ENCODE assay signal across 8 mouse cellular contexts in genomic region chr1:74396456-74397222, GRCm38 (mm10). TPM values are rescaled to one million over a fixed set of nuclear protein-coding genes. Genes with fewer than 3 reads are reported as not detected.
DNase-seq lines count a peak whose midpoint lies in the region; ATAC-seq and TF ChIP-seq lines count a peak whose summit lies in the region.
"Not testable (repeated sequence)": the region's sequence is repeated elsewhere in the genome, so short reads cannot be mapped to it uniquely, and the experiment has no call there.

No protein-coding gene starts in this region.

- H3K27me3 ChIP-seq in G1E (ENCODE audit: insufficient read depth, low read length); embryonic facial prominence, embryonic 10.5 days (replicated peaks; ENCODE audit: low read depth, poor library complexity, severe bottlenecking); hindbrain, embryonic 13.5 days; kidney, embryonic 16.5 days (ENCODE audit: insufficient read depth, low read length); liver, embryonic 15.5 days; midbrain, embryonic 12.5 days; small intestine, adult 2 months (ENCODE audit: control insufficient read depth, insufficient read depth, low read length): not testable (repeated sequence)

- TF ChIP-seq CTCF in G1E (IDR thresholded peaks at IDR 0.05; ENCODE audit: low read depth, low read length); gastrocnemius, adult 2 months (IDR thresholded peaks at IDR 0.05); small intestine, adult 2 months (IDR thresholded peaks at IDR 0.05; ENCODE audit: extremely low read depth, insufficient read length, insufficient replicate concordance, low read depth, low read length): not testable (repeated sequence)

- peaks cover 30% of the 10 kb centered on the region for H3K36me3 ChIP-seq in G1E (replicated peaks)
- peaks cover 30% of the 10 kb centered on the region for H3K36me3 ChIP-seq in embryonic facial prominence, embryonic 10.5 days (replicated peaks)
- H3K36me3 ChIP-seq in hindbrain, embryonic 13.5 days: peaks cover 18% of the 10 kb centered on the region
- H3K36me3 ChIP-seq in kidney, embryonic 16.5 days (ENCODE audit: insufficient read depth, low read length): peaks cover 22% of the 10 kb centered on the region
- H3K36me3 ChIP-seq in liver, embryonic 15.5 days (replicated peaks): peaks cover 25% of the 10 kb centered on the region
- peaks cover 19% of the 10 kb centered on the region for H3K36me3 ChIP-seq in midbrain, embryonic 12.5 days
- H3K36me3 ChIP-seq in small intestine, adult 2 months (ENCODE audit: control insufficient read depth, insufficient read depth, low read length): peaks cover 18% of the 10 kb centered on the region

- H3K27ac ChIP-seq in embryonic facial prominence, embryonic 10.5 days (replicated peaks): peak overlapping the region; percentile 89
- peak overlapping the region; percentile 92 for H3K27ac ChIP-seq in gastrocnemius, adult 2 months
- H3K27ac ChIP-seq in hindbrain, embryonic 13.5 days: peak overlapping the region; percentile 35; the same call in 1 of the 2 replicates
- peak overlapping the region; percentile 89 for H3K27ac ChIP-seq in kidney, embryonic 16.5 days (ENCODE audit: low read length)
- H3K27ac ChIP-seq in liver, embryonic 15.5 days (replicated peaks): peak overlapping the region; percentile 92
- peak overlapping the region; percentile 73 for H3K27ac ChIP-seq in midbrain, embryonic 12.5 days (replicated peaks)
- H3K27ac ChIP-seq in small intestine, adult 2 months (ENCODE audit: insufficient read depth, low read depth, low read length): peak overlapping the region; percentile 83

- ATAC-seq in G1E (ENCODE audit: extremely low read depth, insufficient number of reproducible peaks, low FRiP score, poor library complexity, severe bottlenecking): peak; percentile 11; the same call in 1 of the 2 replicates
- ATAC-seq in hindbrain, embryonic 13.5 days (ENCODE audit: low FRiP score); kidney, embryonic 16.5 days (ENCODE audit: low FRiP score, low TSS enrichment); liver, embryonic 15.5 days (ENCODE audit: insufficient read depth); midbrain, embryonic 12.5 days (ENCODE audit: low FRiP score, low read depth): not testable (repeated sequence)

- not testable (repeated sequence) for TF ChIP-seq POLR2A in small intestine, adult 2 months (IDR thresholded peaks at IDR 0.05; ENCODE audit: low read depth, low read length)

- H3K9me3 ChIP-seq in G1E (replicated peaks); embryonic facial prominence, embryonic 10.5 days; hindbrain, embryonic 13.5 days; kidney, embryonic 16.5 days (ENCODE audit: low read length); liver, embryonic 15.5 days (replicated peaks); midbrain, embryonic 12.5 days: not testable (repeated sequence)

- H3K4me3 ChIP-seq in G1E (ENCODE audit: low read depth, low read length): peak overlapping the region; percentile 69; the same call in 1 of the 2 replicates
- H3K4me3 ChIP-seq in embryonic facial prominence, embryonic 10.5 days: peak overlapping the region; percentile 63
- peak overlapping the region; percentile 78 for H3K4me3 ChIP-seq in gastrocnemius, adult 2 months
- peak overlapping the region; percentile 43 for H3K4me3 ChIP-seq in hindbrain, embryonic 13.5 days
- peak overlapping the region; percentile 35 for H3K4me3 ChIP-seq in kidney, embryonic 16.5 days (ENCODE audit: low read length)
- H3K4me3 ChIP-seq in liver, embryonic 15.5 days (replicated peaks): peak overlapping the region; percentile 60
- H3K4me3 ChIP-seq in midbrain, embryonic 12.5 days: peak overlapping the region; percentile 44
- H3K4me3 ChIP-seq in small intestine, adult 2 months (ENCODE audit: low read depth, low read length): peak overlapping the region; percentile 59

- intact Hi-C loops in gastrocnemius, adult 2 months (cut with DNase I): loop anchor here (10.0 kb wide), 1 partner anchor 918 kb away; the partner anchor contains the start of gene Dnpep

- H3K9ac ChIP-seq in hindbrain, embryonic 13.5 days: peak overlapping the region; percentile 67; the same call in 1 of the 2 replicates
- peak overlapping the region; percentile 56 for H3K9ac ChIP-seq in kidney, embryonic 16.5 days (replicated peaks; ENCODE audit: low read length)
- H3K9ac ChIP-seq in liver, embryonic 15.5 days: peak overlapping the region; percentile 61
- not testable (repeated sequence) for H3K9ac ChIP-seq in midbrain, embryonic 12.5 days (replicated peaks)

- not testable (repeated sequence) for DNase-seq in G1E (ENCODE audit: low spot score); embryonic facial prominence, embryonic 10.5 days (ENCODE audit: low spot score); gastrocnemius, adult 2 months

- WGBS in embryonic facial prominence, embryonic 10.5 days: 6% methylated on average over 12 of the region's 12 CpGs
- WGBS in hindbrain, embryonic 13.5 days: 8% methylated on average over 12 of the region's 12 CpGs
- 6% methylated on average over 11 of the region's 12 CpGs for WGBS in kidney, embryonic 16.5 days
- WGBS in liver, embryonic 15.5 days (ENCODE audit: insufficient replicate concordance): 4% methylated on average over 12 of the region's 12 CpGs
- WGBS in midbrain, embryonic 12.5 days: 10% methylated on average over 12 of the region's 12 CpGs
- WGBS in small intestine, adult 2 months: 14% methylated on average over 12 of the region's 12 CpGs

- peak overlapping the region; percentile 69 for H3K4me2 ChIP-seq in hindbrain, embryonic 13.5 days
- peak overlapping the region; percentile 67 for H3K4me2 ChIP-seq in kidney, embryonic 16.5 days (replicated peaks; ENCODE audit: low read depth, low read length)
- peak overlapping the region; percentile 86 for H3K4me2 ChIP-seq in liver, embryonic 15.5 days
- H3K4me2 ChIP-seq in midbrain, embryonic 12.5 days (replicated peaks): peak overlapping the region; percentile 86

- peaks cover 77% of the 10 kb centered on the region for H3K4me1 ChIP-seq in G1E (ENCODE audit: insufficient read depth, low read depth, low read length)
- H3K4me1 ChIP-seq in embryonic facial prominence, embryonic 10.5 days: peaks cover 43% of the 10 kb centered on the region
- H3K4me1 ChIP-seq in hindbrain, embryonic 13.5 days (replicated peaks): peaks cover 29% of the 10 kb centered on the region
- peaks cover 22% of the 10 kb centered on the region for H3K4me1 ChIP-seq in kidney, embryonic 16.5 days (ENCODE audit: insufficient read depth, low read length)
- H3K4me1 ChIP-seq in liver, embryonic 15.5 days (replicated peaks): peaks cover 78% of the 10 kb centered on the region
- H3K4me1 ChIP-seq in midbrain, embryonic 12.5 days: peaks cover 22% of the 10 kb centered on the region
- H3K4me1 ChIP-seq in small intestine, adult 2 months (ENCODE audit: control insufficient read depth, insufficient read depth, insufficient read length, low read length): not testable (repeated sequence)

RNA-seq across cellular contexts. Expression of gene Ctdsp1, which starts 5.3 kb away (rescaled TPM):
- total RNA-seq in G1E (2014; fragmentation: Nextera tagmentation): 154 and 171 TPM in 2 replicates
- total RNA-seq in G1E (2017): 64.6 and 66.4 TPM in 2 replicates
- 272 and 321 TPM in 2 replicates for polyA plus RNA-seq in G1E (2012)
- 42.2 and 49.0 TPM in 2 replicates for polyA plus RNA-seq in embryonic facial prominence, embryonic 10.5 days (2016; fragmentation: Nextera tagmentation; extraction: Ambion mirVana)
- 100 to 1,000 TPM in 1 of 2 experiments, 10 to 100 TPM in 1; 92.2 to 111 TPM for total RNA-seq in gastrocnemius, adult 2 months (2021)
- polyA plus RNA-seq in hindbrain, embryonic 13.5 days (2015; fragmentation: Nextera tagmentation; extraction: Ambion mirVana): 18.5 and 19.8 TPM in 2 replicates
- 91.1 and 94.0 TPM in 2 replicates for polyA plus RNA-seq in kidney, embryonic 16.5 days (2015; fragmentation: Nextera tagmentation; extraction: Ambion mirVana)
- 44.8 and 48.4 TPM in 2 replicates for polyA plus RNA-seq in liver, embryonic 15.5 days (2015; fragmentation: Nextera tagmentation; extraction: Ambion mirVana)
- polyA plus RNA-seq in midbrain, embryonic 12.5 days (2016; fragmentation: Nextera tagmentation; extraction: Ambion mirVana): 28.9 and 31.0 TPM in 2 replicates
- polyA plus RNA-seq in small intestine, adult 2 months (2012; rRNA removed): 58.4 and 177 TPM in 2 replicates

RNA-seq across cellular contexts. Expression of gene Vil1, which starts 12.5 kb away (rescaled TPM):
- total RNA-seq in G1E (2014; fragmentation: Nextera tagmentation) (0.29 and 0.68 TPM in 2 replicates), G1E (2017) (0.29 and 1.1 TPM in 2 replicates)
- 0.11 and 0.35 TPM in 2 replicates for polyA plus RNA-seq in G1E (2012)
- 0.26 and 0.37 TPM in 2 replicates for polyA plus RNA-seq in embryonic facial prominence, embryonic 10.5 days (2016; fragmentation: Nextera tagmentation; extraction: Ambion mirVana)
- not detected for total RNA-seq in gastrocnemius, adult 2 months (2021)
- polyA plus RNA-seq in hindbrain, embryonic 13.5 days (2015; fragmentation: Nextera tagmentation; extraction: Ambion mirVana): 0.16 and 0.18 TPM in 2 replicates
- polyA plus RNA-seq in kidney, embryonic 16.5 days (2015; fragmentation: Nextera tagmentation; extraction: Ambion mirVana): 17.5 and 18.0 TPM in 2 replicates
- 0.76 and 0.99 TPM in 2 replicates for polyA plus RNA-seq in liver, embryonic 15.5 days (2015; fragmentation: Nextera tagmentation; extraction: Ambion mirVana)
- polyA plus RNA-seq in midbrain, embryonic 12.5 days (2016; fragmentation: Nextera tagmentation; extraction: Ambion mirVana): 0.28 and 0.55 TPM in 2 replicates
- polyA plus RNA-seq in small intestine, adult 2 months (2012; rRNA removed): 198 and 892 TPM in 2 replicates

RNA-seq across cellular contexts. Expression of gene Slc11a1, which starts 21.6 kb away (rescaled TPM):
- total RNA-seq in G1E (2014; fragmentation: Nextera tagmentation): not detected in 2 replicates
- total RNA-seq in G1E (2017): 0.23 and 0.60 TPM in 2 replicates
- not detected in 2 replicates for polyA plus RNA-seq in G1E (2012)
- 1.7 and 2.1 TPM in 2 replicates for polyA plus RNA-seq in embryonic facial prominence, embryonic 10.5 days (2016; fragmentation: Nextera tagmentation; extraction: Ambion mirVana)
- total RNA-seq in gastrocnemius, adult 2 months (2021): 1 to 10 TPM; 3.8 to 5.6 TPM
- polyA plus RNA-seq in hindbrain, embryonic 13.5 days (2015; fragmentation: Nextera tagmentation; extraction: Ambion mirVana): 2.4 and 2.5 TPM in 2 replicates
- polyA plus RNA-seq in kidney, embryonic 16.5 days (2015; fragmentation: Nextera tagmentation; extraction: Ambion mirVana): 4.5 and 5.4 TPM in 2 replicates
- polyA plus RNA-seq in liver, embryonic 15.5 days (2015; fragmentation: Nextera tagmentation; extraction: Ambion mirVana): 14.0 and 17.0 TPM in 2 replicates
- 2.3 and 2.4 TPM in 2 replicates for polyA plus RNA-seq in midbrain, embryonic 12.5 days (2016; fragmentation: Nextera tagmentation; extraction: Ambion mirVana)
- 12.7 and 17.9 TPM in 2 replicates for polyA plus RNA-seq in small intestine, adult 2 months (2012; rRNA removed)

RNA-seq across cellular contexts. Expression of gene Catip, which starts 34.7 kb away (rescaled TPM):
- total RNA-seq in G1E (2014; fragmentation: Nextera tagmentation): not detected in 2 replicates
- 0.27 TPM in 1 of 2 replicates, not detected in the other for total RNA-seq in G1E (2017)
- not detected in 2 replicates for polyA plus RNA-seq in G1E (2012)
- 0.22 and 0.28 TPM in 2 replicates for polyA plus RNA-seq in embryonic facial prominence, embryonic 10.5 days (2016; fragmentation: Nextera tagmentation; extraction: Ambion mirVana)
- total RNA-seq in gastrocnemius, adult 2 months (2021): under 1 TPM in 1 of 2 experiments, not detected in 1; 0.13 TPM
- 0.80 and 1.6 TPM in 2 replicates for polyA plus RNA-seq in hindbrain, embryonic 13.5 days (2015; fragmentation: Nextera tagmentation; extraction: Ambion mirVana)
- polyA plus RNA-seq in kidney, embryonic 16.5 days (2015; fragmentation: Nextera tagmentation; extraction: Ambion mirVana): 0.50 and 0.53 TPM in 2 replicates
- 0.06 TPM in 1 of 2 replicates, not detected in the other for polyA plus RNA-seq in liver, embryonic 15.5 days (2015; fragmentation: Nextera tagmentation; extraction: Ambion mirVana)
- polyA plus RNA-seq in midbrain, embryonic 12.5 days (2016; fragmentation: Nextera tagmentation; extraction: Ambion mirVana): 0.58 and 0.66 TPM in 2 replicates
- polyA plus RNA-seq in small intestine, adult 2 months (2012; rRNA removed): 0.05 and 0.39 TPM in 2 replicates

Comparison
In these comparisons a context has a peak if more than half of its experiments do, and no peak if none do; other contexts are left out.
1. H3K27ac ChIP-seq: peak in every context shown above with its lines; median percentile 92 in gastrocnemius, adult 2 months; 92 in liver, embryonic 15.5 days; 89 in embryonic facial prominence, embryonic 10.5 days; 89 in kidney, embryonic 16.5 days; 83 in small intestine, adult 2 months; 73 in midbrain, embryonic 12.5 days; 35 in hindbrain, embryonic 13.5 days.
2. RNA of gene Vil1, which starts 12.5 kb away (polyA plus RNA-seq): 198 to 892 TPM in small intestine, adult 2 months; 17.5 to 18.0 TPM in kidney, embryonic 16.5 days, 0.76 to 0.99 TPM in liver, embryonic 15.5 days, 0.26 to 0.37 TPM in embryonic facial prominence, embryonic 10.5 days, 0.11 to 0.35 TPM in G1E, 0.28 to 0.55 TPM in midbrain, embryonic 12.5 days and 0.16 to 0.18 TPM in hindbrain, embryonic 13.5 days; every median in the first group is over 10 times any median in the second.
3. Peak in every context shown above with its lines, with median percentiles within 50 percentile points of each other: H3K4me3 ChIP-seq and H3K4me2 ChIP-seq.